Comparison of ENCODE assay signal across 17 mouse cellular contexts in genomic region chr19:25856344-25856743, GRCm38 (mm10).
DNase-seq lines count a peak whose midpoint lies in the region; ATAC-seq lines count a peak whose summit lies in the region.
"Had no signal": no experiment of that assay in that cellular context is flagged by ENCODE, and none has a peak within 500 bp of the region (broad histone marks: within the 10 kb centered on the region; RNA-seq: fewer than 3 reads in every experiment).

No protein-coding gene starts in this region.

- H3K4me3 ChIP-seq in lung, embryonic 16.5 days (ENCODE audit: low read length) = no peak overlapping the region
- no peak overlapping the region for H3K4me3 ChIP-seq in hindbrain, embryonic 11.5 days (ENCODE audit: low read depth, low read length)
- H3K4me3 ChIP-seq: heart, embryonic 13.5 days; hindbrain, embryonic 13.5 days; limb, embryonic 15.5 days had no signal

- no peaks in the 10 kb centered on the region for H3K9me3 ChIP-seq in lung, embryonic 16.5 days (ENCODE audit: control insufficient read depth, low read length)
- no peaks in the 10 kb centered on the region for H3K9me3 ChIP-seq in hindbrain, embryonic 11.5 days (ENCODE audit: control insufficient read depth, low read length)
- H3K9me3 ChIP-seq: heart, embryonic 13.5 days; hindbrain, embryonic 13.5 days; limb, embryonic 15.5 days had no signal

- H3K4me2 ChIP-seq in lung, embryonic 16.5 days (ENCODE audit: low read depth, low read length) = no peak overlapping the region
- H3K4me2 ChIP-seq in hindbrain, embryonic 11.5 days (replicated peaks; ENCODE audit: low read depth, low read length) = no peak overlapping the region
- H3K4me2 ChIP-seq: heart, embryonic 13.5 days; hindbrain, embryonic 13.5 days; limb, embryonic 15.5 days had no signal

- H3K27ac ChIP-seq in lung, embryonic 16.5 days (ENCODE audit: low read length) = no peak overlapping the region
- no peak overlapping the region for H3K27ac ChIP-seq in hindbrain, embryonic 11.5 days (ENCODE audit: low read depth, low read length)
- H3K27ac ChIP-seq: heart, embryonic 13.5 days; hindbrain, embryonic 13.5 days; limb, embryonic 15.5 days; macrophage had no signal

- peak; percentile 22 for DNase-seq in urinary bladder, postnatal 25 days (ENCODE audit: low spot score)
- DNase-seq in urinary bladder, adult 2 months (ENCODE audit: low spot score) = no peak
- peak; percentile 65 to 87 for DNase-seq in kidney, adult 8-10 months
- DNase-seq in hindbrain, embryonic 11.5 days (ENCODE audit: low spot score) = no peak
- DNase-seq in right cerebral cortex, adult 2 months (ENCODE audit: low spot score in 2 of 2) = no peak
- no peak for DNase-seq in left cerebral cortex, postnatal 25 days (ENCODE audit: low spot score in 2 of 2)
- DNase-seq: adrenal gland, adult 2 months; gastrocnemius, postnatal 14 days; thymus, adult 18-20 months had no signal

- H3K9ac ChIP-seq in lung, embryonic 16.5 days (ENCODE audit: low read length) = no peak overlapping the region
- H3K9ac ChIP-seq in hindbrain, embryonic 11.5 days (ENCODE audit: low read depth, low read length) = no peak overlapping the region
- H3K9ac ChIP-seq: heart, embryonic 13.5 days; hindbrain, embryonic 13.5 days; limb, embryonic 15.5 days had no signal

- H3K36me3 ChIP-seq in lung, embryonic 16.5 days (ENCODE audit: control insufficient read depth, insufficient read depth, low read length) = no peaks in the 10 kb centered on the region
- H3K36me3 ChIP-seq in hindbrain, embryonic 11.5 days (ENCODE audit: control insufficient read depth, insufficient read depth, low read length) = no peaks in the 10 kb centered on the region
- H3K36me3 ChIP-seq: heart, embryonic 13.5 days; hindbrain, embryonic 13.5 days; limb, embryonic 15.5 days had no signal

- H3K27me3 ChIP-seq in lung, embryonic 16.5 days (ENCODE audit: control insufficient read depth, insufficient read depth, low read depth, low read length) = no peaks in the 10 kb centered on the region
- no peaks in the 10 kb centered on the region for H3K27me3 ChIP-seq in hindbrain, embryonic 11.5 days (ENCODE audit: control insufficient read depth, insufficient read depth, low read length)
- H3K27me3 ChIP-seq: heart, embryonic 13.5 days; hindbrain, embryonic 13.5 days; limb, embryonic 15.5 days had no signal

- peaks cover 4% of the 10 kb centered on the region; the same call in 1 of the 2 replicates for H3K4me1 ChIP-seq in lung, embryonic 16.5 days (replicated peaks; ENCODE audit: control insufficient read depth, insufficient read depth, low read length)
- H3K4me1 ChIP-seq in hindbrain, embryonic 11.5 days (replicated peaks; ENCODE audit: control insufficient read depth, insufficient read depth, low read length) = no peaks in the 10 kb centered on the region
- H3K4me1 ChIP-seq: heart, embryonic 13.5 days; hindbrain, embryonic 13.5 days; limb, embryonic 15.5 days had no signal

- WGBS in lung, embryonic 16.5 days = 39% methylated on average over 4 of the region's 4 CpGs
- 66% methylated on average over 4 of the region's 4 CpGs for WGBS in hindbrain, embryonic 11.5 days

- peak; percentile 72 for ATAC-seq in lung, embryonic 16.5 days (ENCODE audit: low read depth)
- no peak for ATAC-seq in hindbrain, embryonic 11.5 days (ENCODE audit: low FRiP score)
- no peak for ATAC-seq in megakaryocyte-erythroid progenitor cell, adult 5-6 weeks (replicated peaks; ENCODE audit: low FRiP score, low TSS enrichment, poor library complexity, severe bottlenecking)
- ATAC-seq: forebrain, embryonic 14.5 days; Patski had no signal

- intact Hi-C loops in left cerebral cortex, postnatal 25 days (cut with DNase I) = no loop called here

Comparison
In these comparisons a context has a peak if more than half of its experiments do, and no peak if none do; other contexts are left out.
1. DNase-seq: peak in urinary bladder, postnatal 25 days (single experiment) and kidney, adult 8-10 months (2 of 2); none in urinary bladder, adult 2 months (single experiment), hindbrain, embryonic 11.5 days (single experiment), right cerebral cortex, adult 2 months (0 of 2) and left cerebral cortex, postnatal 25 days (0 of 2).